Mouse (Mus musculus): ENCODE results near the gene Spata33.

DNA sequence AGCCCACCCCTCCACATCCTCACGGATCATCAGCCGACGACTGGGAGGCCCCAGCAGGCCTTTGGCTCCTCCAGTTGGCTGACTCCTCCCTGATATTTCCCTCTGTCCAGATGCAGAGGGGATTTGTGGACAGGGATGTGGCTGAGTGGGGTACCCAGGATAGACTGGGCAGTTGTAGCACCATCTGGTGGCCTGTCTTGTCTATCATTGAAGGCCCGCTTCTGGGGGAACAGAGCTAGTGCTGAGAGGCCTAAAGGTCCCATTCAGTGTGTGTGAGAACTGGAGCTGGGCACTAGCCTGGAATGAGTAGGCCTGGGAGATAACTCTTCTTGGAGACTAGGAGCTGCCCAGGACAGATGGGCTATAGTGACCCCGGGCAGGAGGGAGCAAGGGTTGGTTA, 19.1 kb downstream of the Spata33 start:
- peak; percentile 59 for TF ChIP-seq CTCF (IDR thresholded peaks at IDR 0.05; ENCODE audit: low read depth)
- TF ChIP-seq EP300 (optimal IDR thresholded peaks at IDR 0.05) = no peak
